Mouse (Mus musculus) E14TG2a.4 (cell line): Measurements from ENCODE around the gene 4931414P19Rik.

Experiments used
- CTCF ChIP-seq: conservative IDR thresholded peaks from 2 replicates; pipeline ENCODE4 v1.5.1; 2014; ENCODE audit warnings: low read length
- NANOG ChIP-seq: IDR thresholded peaks from 2 replicates; pipeline ENCODE4 v1.6.1; 2014; ENCODE audit warnings: borderline replicate concordance, low read length, mixed read lengths
- POU5F1 ChIP-seq: IDR thresholded peaks from 2 replicates; pipeline ENCODE4 v1.6.1; 2014; ENCODE audit warnings: low read length, borderline replicate concordance

- TF ChIP-seq CTCF (no peak), NANOG (no peak), POU5F1 (no peak)
Measured at GRCm38 (mm10) chr14:54646455-54646854, 40.7 kb upstream of the 4931414P19Rik start.
